Mouse (Mus musculus): ENCODE measurements around the gene Gcfc2.

Gcfc2 gene

DNA sequence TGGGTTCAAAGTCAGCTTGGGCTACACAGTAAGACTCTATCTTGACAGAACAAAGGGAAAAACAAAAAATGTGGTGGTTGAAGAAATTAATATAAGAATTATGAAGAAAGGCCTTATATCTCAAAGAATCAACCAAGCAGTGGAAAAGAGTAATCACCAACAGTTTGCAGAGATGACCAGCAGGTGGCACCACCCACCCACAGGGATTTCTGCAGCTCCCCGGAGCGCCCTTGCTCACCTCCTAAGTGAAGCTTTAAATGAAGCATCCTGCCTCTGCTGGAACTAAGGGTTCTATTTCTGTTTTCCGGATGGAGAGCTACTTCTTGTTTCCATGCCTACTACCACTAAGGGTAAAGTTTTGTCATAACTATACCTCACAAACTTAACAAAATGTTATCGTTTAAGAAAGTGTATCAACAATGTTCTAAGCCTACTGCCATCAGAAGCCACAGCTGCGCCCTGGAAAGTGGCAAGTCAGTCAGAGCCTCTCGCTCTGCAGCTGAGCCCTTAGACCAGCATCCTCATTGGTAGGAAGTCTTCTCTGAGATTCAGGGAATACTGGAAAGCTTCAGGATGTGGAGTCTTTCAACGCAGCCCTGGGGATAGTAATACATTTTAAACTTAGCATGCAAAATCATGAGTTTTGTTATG, 52.6 kb downstream of the Gcfc2 start:
- no peak for DNase-seq (ENCODE audit: extremely low read depth, low read depth, low spot score)

DNA sequence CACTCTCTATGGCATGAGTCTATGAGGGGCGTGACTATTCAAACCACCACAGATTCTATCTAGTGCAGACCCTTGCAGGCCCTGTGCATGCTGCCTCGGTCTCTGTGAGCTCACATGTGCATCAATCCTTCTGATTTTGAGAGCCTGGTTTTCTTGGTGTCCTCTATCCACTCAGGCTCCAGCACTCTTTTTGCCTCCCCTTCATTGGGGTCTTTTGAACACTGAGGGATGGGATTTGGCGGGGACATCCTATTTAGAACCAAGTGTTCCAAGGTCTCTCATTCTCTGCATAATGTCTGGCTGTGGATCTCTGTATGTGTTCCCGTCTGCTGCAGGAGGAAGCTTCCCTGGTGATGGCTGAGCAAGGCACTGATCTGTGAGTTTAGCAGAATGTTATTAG, 55.8 kb downstream of the Gcfc2 start:
- DNase-seq (ENCODE audit: extremely low read depth, low read depth, low spot score) = no peak

DNA sequence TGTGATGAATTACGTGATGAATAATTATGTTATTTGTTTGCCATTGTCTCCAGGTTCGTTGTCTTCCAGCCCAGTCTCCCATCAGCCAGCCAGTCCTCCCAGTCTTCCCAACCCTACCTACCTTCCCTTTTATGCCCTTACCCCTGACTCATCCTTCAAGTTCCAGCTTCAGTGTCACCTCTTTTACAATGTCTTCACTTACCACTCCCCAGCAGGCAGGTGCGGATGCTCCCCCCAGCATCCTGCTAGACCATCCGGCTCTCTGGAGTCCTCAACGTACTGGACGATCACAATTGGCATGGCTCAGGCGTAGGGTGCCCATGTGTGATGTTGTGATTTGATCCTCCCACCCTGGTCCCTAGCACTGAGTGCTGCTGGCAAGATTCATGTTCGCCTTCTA, 62.7 kb downstream of the Gcfc2 start:
- no peak for DNase-seq (ENCODE audit: extremely low read depth, low read depth, low spot score)

DNA sequence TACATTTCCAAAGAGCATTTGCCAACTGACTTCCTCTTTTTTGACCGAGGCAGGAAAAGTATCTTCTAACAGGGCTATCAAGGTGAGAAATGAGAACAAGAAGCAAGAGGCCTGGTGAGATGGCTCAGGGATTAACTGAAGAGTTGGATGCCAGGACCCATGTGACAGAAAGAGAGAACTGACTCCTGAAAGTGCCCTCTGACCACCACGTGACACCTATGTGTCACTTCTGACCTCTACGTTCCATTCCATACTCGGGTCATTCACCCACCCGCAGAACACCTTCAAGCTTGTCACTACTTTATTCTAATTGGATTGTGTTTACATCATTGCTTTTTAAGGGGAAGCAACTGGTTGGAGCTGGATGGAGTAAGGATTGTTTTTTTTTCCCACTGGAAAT, 63.1 kb downstream of the Gcfc2 start:
- DNase-seq (ENCODE audit: extremely low read depth, low read depth, low spot score) = no peak

DNA sequence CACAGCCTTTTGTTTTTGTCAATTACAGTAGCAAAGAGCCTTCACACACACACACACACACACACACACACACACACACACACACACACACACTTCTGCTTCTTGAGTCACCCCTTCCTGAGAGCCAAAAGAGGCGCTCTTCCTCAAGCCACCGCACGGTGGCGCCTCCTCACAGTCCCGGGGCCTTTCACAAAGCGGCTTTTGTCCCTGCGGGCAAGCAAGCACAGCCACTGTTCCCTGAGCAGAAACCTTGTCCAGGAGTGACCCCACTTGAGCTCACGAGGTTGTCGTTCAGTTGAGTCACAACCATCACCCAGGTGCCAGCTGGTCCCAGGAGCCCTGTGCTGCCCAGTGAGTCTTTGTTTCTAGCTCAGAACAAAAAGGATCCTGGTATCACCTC, 63.5 kb downstream of the Gcfc2 start:
- DNase-seq (ENCODE audit: extremely low read depth, low read depth, low spot score) = no peak

DNA sequence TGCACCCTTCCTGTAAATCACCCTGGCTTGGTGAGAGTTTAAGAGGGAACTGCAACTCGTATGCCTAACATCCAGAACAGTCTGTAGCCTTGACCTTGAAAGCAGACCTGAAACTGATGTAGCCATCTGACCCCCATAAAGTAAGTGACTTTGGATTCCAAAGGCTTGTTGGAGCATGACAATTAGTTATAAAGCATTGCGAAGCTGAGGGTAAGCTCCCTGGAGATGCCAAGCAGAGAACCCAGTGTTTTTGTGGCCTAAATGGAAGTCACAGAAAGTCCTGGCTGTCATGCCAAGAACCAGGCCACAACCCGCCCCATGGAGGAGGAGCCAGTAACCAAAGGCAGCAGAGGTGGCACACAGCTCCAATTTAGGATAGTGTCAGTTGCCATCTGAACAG, 64.1 kb downstream of the Gcfc2 start:
- DNase-seq (ENCODE audit: extremely low read depth, low read depth, low spot score) = no peak

DNA sequence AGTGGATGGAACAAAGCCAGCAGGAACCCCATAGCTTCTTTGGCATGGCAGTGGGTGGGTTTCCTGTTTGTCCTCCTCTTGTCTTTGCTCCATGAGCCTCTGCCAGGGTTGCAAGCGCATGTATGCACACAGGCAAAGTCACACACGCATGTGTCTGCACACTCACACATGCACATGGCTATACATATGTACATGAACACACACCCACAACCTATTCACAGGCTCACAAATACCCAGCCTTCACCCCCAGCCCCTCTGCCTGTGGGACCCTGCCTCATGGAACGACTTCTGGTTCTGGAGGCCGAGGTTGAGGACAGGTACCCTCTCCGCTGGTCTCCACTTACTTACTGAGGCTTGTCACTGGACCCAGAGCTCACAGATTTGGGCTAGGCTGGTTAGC, 64.9 kb downstream of the Gcfc2 start:
- no peak for DNase-seq (ENCODE audit: extremely low read depth, low read depth, low spot score)

DNA sequence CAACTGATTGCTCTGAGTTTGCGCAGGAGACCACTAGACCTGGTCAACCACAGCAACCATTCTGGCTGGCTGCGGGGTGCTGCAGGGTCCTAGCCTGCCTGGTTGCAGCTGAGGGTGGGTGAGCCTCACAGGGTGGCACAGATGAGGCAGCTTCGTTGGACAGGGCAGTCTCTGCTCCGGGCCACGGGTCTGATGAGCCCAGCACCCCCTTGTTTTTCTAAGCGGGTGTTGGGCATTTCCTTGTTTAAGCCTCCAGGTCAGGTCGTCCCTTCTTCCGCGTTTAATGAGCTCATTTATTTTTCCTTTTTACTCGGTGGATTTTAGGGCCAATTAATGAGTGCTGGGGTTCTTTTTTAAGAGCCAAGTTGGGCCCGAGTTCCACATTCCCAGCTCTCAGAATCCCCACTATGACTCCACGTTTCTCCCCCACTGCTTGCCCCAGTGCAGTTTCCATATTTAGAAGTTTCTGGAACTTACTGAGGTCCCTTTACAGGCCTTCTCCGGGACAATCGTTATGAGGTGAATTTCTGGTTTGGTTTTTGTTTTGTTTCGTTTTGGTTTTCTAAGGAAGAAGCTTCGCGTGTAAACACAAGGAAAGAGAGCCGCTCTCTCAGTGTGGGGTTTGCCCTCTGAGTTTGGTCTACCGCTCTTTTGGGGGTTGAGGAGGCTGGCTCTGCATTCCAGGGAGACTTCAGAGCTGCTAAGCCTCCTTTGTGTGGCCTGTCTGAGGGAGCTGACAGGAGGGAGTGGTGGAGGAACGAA, 66.8 kb downstream of the Gcfc2 start:
- DNase-seq (ENCODE audit: extremely low read depth, low read depth, low spot score) = no peak

Measured in fat pad, adult 2 months (tissue).